In genomic region chr4:117737559-117737958, GRCm38 (mm10) we compare ENCODE assay signal across 10 mouse cellular contexts. TPM values are rescaled to one million over a fixed set of nuclear protein-coding genes. Genes with fewer than 3 reads are reported as not detected.
DNase-seq lines count a peak whose midpoint lies in the region; ATAC-seq and TF ChIP-seq lines count a peak whose summit lies in the region.
"Had no signal": no experiment of that assay in that cellular context is flagged by ENCODE, and none has a peak within 500 bp of the region (broad histone marks: within the 10 kb centered on the region; RNA-seq: fewer than 3 reads in every experiment).

No protein-coding gene starts in this region.

- H3K4me2 ChIP-seq in forebrain, postnatal 0 days (ENCODE audit: low read depth), result no peak overlapping the region
- no peak overlapping the region for H3K4me2 ChIP-seq in forebrain, embryonic 11.5 days (ENCODE audit: low read depth, low read length, severe bottlenecking)
- H3K4me2 ChIP-seq: neural tube, embryonic 13.5 days had no signal

- no peak for DNase-seq in forebrain, postnatal 0 days
- DNase-seq in forebrain, embryonic 11.5 days (ENCODE audit: low spot score), result no peak
- DNase-seq in thymus, postnatal 14 days, result peak; percentile 4
- no peak for DNase-seq in thymus, postnatal 25 days
- DNase-seq in fibroblast of lung, adult 2 months (ENCODE audit: low read depth), result peak; percentile 1
- DNase-seq in retina, postnatal 1 day, result peak; percentile 32
- no peak for DNase-seq in cerebellum, adult 11 months
- DNase-seq in ovary, adult 18-20 months (ENCODE audit: low spot score), result no peak

- WGBS in forebrain, postnatal 0 days, result 45% methylated on average over 8 of the region's 8 CpGs
- WGBS in forebrain, embryonic 11.5 days, result 49% methylated on average over 8 of the region's 8 CpGs

- no peak for ATAC-seq in forebrain, postnatal 0 days
- no peak for ATAC-seq in forebrain, embryonic 11.5 days (replicated peaks; ENCODE audit: low FRiP score)

- 0 out of 2 replicates have a peak, but pooled peaks have one; percentile 4 for TF ChIP-seq CTCF in forebrain, postnatal 0 days (IDR thresholded peaks at IDR 0.05; ENCODE audit: low read depth)

- no peaks in the 10 kb centered on the region for H3K27me3 ChIP-seq in forebrain, postnatal 0 days (ENCODE audit: insufficient read depth, low read length)
- no peaks in the 10 kb centered on the region for H3K27me3 ChIP-seq in forebrain, embryonic 11.5 days (ENCODE audit: control insufficient read depth, insufficient read depth, low read length)
- H3K27me3 ChIP-seq: neural tube, embryonic 13.5 days had no signal

- no peak overlapping the region for H3K27ac ChIP-seq in forebrain, postnatal 0 days (ENCODE audit: low read depth, low read length)
- no peak overlapping the region for H3K27ac ChIP-seq in forebrain, embryonic 11.5 days (ENCODE audit: low read depth, low read length)
- H3K27ac ChIP-seq: neural tube, embryonic 13.5 days had no signal

- no peak overlapping the region for H3K4me3 ChIP-seq in forebrain, postnatal 0 days (ENCODE audit: low read depth, low read length)
- no peak overlapping the region for H3K4me3 ChIP-seq in forebrain, embryonic 11.5 days (ENCODE audit: low read depth, low read length)
- H3K4me3 ChIP-seq: neural tube, embryonic 13.5 days had no signal

- H3K4me1 ChIP-seq in forebrain, postnatal 0 days (ENCODE audit: insufficient read depth), result no peaks in the 10 kb centered on the region
- H3K4me1 ChIP-seq in forebrain, embryonic 11.5 days (replicated peaks; ENCODE audit: control insufficient read depth, insufficient read depth, low read length), result no peaks in the 10 kb centered on the region
- H3K4me1 ChIP-seq: neural tube, embryonic 13.5 days had no signal

- H3K9me3 ChIP-seq in forebrain, postnatal 0 days (ENCODE audit: low read length), result no peaks in the 10 kb centered on the region
- H3K9me3 ChIP-seq in forebrain, embryonic 11.5 days (ENCODE audit: control insufficient read depth, low read length), result no peaks in the 10 kb centered on the region
- H3K9me3 ChIP-seq: G1E; neural tube, embryonic 13.5 days had no signal

- H3K36me3 ChIP-seq in forebrain, postnatal 0 days (ENCODE audit: insufficient read depth), result no peaks in the 10 kb centered on the region
- H3K36me3 ChIP-seq in forebrain, embryonic 11.5 days (ENCODE audit: control insufficient read depth, insufficient read depth, low read length), result no peaks in the 10 kb centered on the region
- H3K36me3 ChIP-seq: G1E; neural tube, embryonic 13.5 days had no signal

- no peak overlapping the region for H3K9ac ChIP-seq in forebrain, postnatal 0 days
- H3K9ac ChIP-seq in forebrain, embryonic 11.5 days (ENCODE audit: low read length), result no peak overlapping the region
- H3K9ac ChIP-seq: neural tube, embryonic 13.5 days had no signal

RNA-seq across cellular contexts. Expression of gene Gm12845, which starts 13.3 kb away (rescaled TPM):
- not detected in 2 replicates for total RNA-seq in forebrain, postnatal 0 days (2014; rRNA removed)
- not detected in 2 replicates for polyA plus RNA-seq in forebrain, postnatal 0 days (2015; fragmentation: Nextera tagmentation; extraction: Ambion mirVana)
- polyA plus RNA-seq in forebrain, embryonic 11.5 days (2014; fragmentation: Nextera tagmentation; extraction: Ambion mirVana), result not detected in 2 replicates
- polyA plus RNA-seq: G1E; neural tube, embryonic 13.5 days had no signal

RNA-seq across cellular contexts. Expression of gene Klf17, which starts 27.9 kb away (rescaled TPM):
- not detected in 2 replicates for total RNA-seq in forebrain, postnatal 0 days (2014; rRNA removed)
- not detected in 2 replicates for polyA plus RNA-seq in forebrain, postnatal 0 days (2015; fragmentation: Nextera tagmentation; extraction: Ambion mirVana)
- not detected in 2 replicates for polyA plus RNA-seq in forebrain, embryonic 11.5 days (2014; fragmentation: Nextera tagmentation; extraction: Ambion mirVana)
- total RNA-seq: G1E had no signal
- polyA plus RNA-seq: G1E; neural tube, embryonic 13.5 days had no signal

RNA-seq across cellular contexts. Expression of gene Dmap1, which starts 55.5 kb away (rescaled TPM):
- 75.0 and 88.4 TPM in 2 replicates for total RNA-seq in forebrain, postnatal 0 days (2014; rRNA removed)
- 80.4 and 84.7 TPM in 2 replicates for polyA plus RNA-seq in forebrain, postnatal 0 days (2015; fragmentation: Nextera tagmentation; extraction: Ambion mirVana)
- 79.1 and 85.9 TPM in 2 replicates for polyA plus RNA-seq in forebrain, embryonic 11.5 days (2014; fragmentation: Nextera tagmentation; extraction: Ambion mirVana)

Comparison
In these comparisons a context has a peak if more than half of its experiments do, and no peak if none do; other contexts are left out.
1. DNase-seq: peak in thymus, postnatal 14 days (single experiment), fibroblast of lung, adult 2 months (single experiment) and retina, postnatal 1 day (single experiment); none in forebrain, postnatal 0 days (single experiment), forebrain, embryonic 11.5 days (single experiment), thymus, postnatal 25 days (single experiment), cerebellum, adult 11 months (single experiment) and ovary, adult 18-20 months (single experiment).